Mouse (Mus musculus): ENCODE measurements at regions not wholly inside any gene's neighbourhood (a gene's known extent, or its start where the extent isn't known, plus 50 kb on each side); places are given as distances from the start of the nearest gene placed in this dataset.

DNA sequence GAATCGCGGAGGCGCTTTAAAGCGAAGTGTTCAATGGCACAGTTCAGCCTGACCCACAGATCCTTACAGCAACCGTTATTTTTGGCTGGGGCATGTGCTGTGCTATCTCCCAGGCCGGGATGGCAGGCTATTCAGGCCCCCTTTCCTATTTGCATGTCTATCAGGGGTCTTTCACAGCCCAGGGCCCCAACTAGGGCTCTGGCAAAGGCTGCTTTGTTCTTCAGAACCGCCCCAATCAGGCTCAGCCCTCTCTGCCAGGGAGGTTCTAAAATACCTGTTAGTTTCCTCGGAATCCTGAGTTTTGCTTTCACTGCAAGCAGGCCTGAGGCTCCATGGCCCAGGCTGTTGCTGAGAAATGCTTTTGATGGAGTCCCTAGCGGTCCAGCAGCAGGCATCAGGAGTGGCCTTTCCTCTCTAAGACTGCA lies 949.7 kb downstream of the Mrps31 start:
- H3K36me3 ChIP-seq (ENCODE audit: control insufficient read depth, insufficient read depth, low read length) = no peaks in the 10 kb centered on the region
- no peaks in the 10 kb centered on the region for H3K4me1 ChIP-seq (ENCODE audit: control insufficient read depth, insufficient read depth, low read length)
- peak overlapping the region; percentile 21; the same call in 1 of the 2 replicates for H3K27ac ChIP-seq (ENCODE audit: low read depth, low read length)
- no peak overlapping the region for H3K4me3 ChIP-seq (ENCODE audit: low read depth, low read length)
- H3K27me3 ChIP-seq (ENCODE audit: control insufficient read depth, insufficient read depth, low read length) = no peaks in the 10 kb centered on the region
- WGBS = 7% methylated on average over 9 of the region's 9 CpGs
- ATAC-seq (ENCODE audit: insufficient read depth, low FRiP score, low TSS enrichment) = peak; percentile 74
- H3K4me2 ChIP-seq (ENCODE audit: low read depth) = no peak overlapping the region
- H3K9me3 ChIP-seq (ENCODE audit: control insufficient read depth, low read length) = no peaks in the 10 kb centered on the region
- peak; percentile 68 for DNase-seq (ENCODE audit: low spot score)
- H3K9ac ChIP-seq (ENCODE audit: low read length) = peak overlapping the region; percentile 35; the same call in 1 of the 2 replicates

Data from neural tube, embryonic 11.5 days (tissue).